Mouse (Mus musculus) ES-E14 (cell line): ENCODE results near the gene Echs1. TPM values are rescaled to one million over a fixed set of nuclear protein-coding genes. Genes with fewer than 3 reads are reported as not detected.

Source experiments
- DNase-seq: peaks from one replicate; pipeline ENCODE4 v3.0.0-alpha.2; 2013; ENCODE audit warnings: low read depth, low spot score
- H3K27ac ChIP-seq: 2 replicates; pipeline ENCODE4 v1.5.1; 2012; ENCODE audit warnings: low read depth, mild to moderate bottlenecking, low read length, moderate library complexity, mixed read lengths; ENCODE audit not compliant: poor library complexity, insufficient read depth, severe bottlenecking
- H3K36me3 ChIP-seq: 2 replicates; pipeline ENCODE4 v1.6.1; 2012; ENCODE audit warnings: mild to moderate bottlenecking, low read length, moderate library complexity, mixed read lengths; ENCODE audit not compliant: control insufficient read depth, poor library complexity, insufficient read depth, severe bottlenecking
- H3K4me1 ChIP-seq, 2 experiments: fragments of 150-350 bp in 1 of 2; sonication (generic) in 1 of 2; 2 replicates each; pipeline ENCODE4 v1.6.1; 2012; ENCODE audit warnings: low read length in 2 of 2, mild to moderate bottlenecking in 1 of 2, mixed read lengths in 1 of 2; ENCODE audit not compliant: control insufficient read depth in 2 of 2, insufficient read depth in 2 of 2, poor library complexity in 1 of 2
- H3K4me3 ChIP-seq, 2 experiments: fragments of 150-350 bp in 1 of 2; sonication (generic) in 1 of 2; 2 replicates each; pipeline ENCODE4 v1.5.1; 2012; ENCODE audit warnings: low read length in 2 of 2, low read depth in 1 of 2, mild to moderate bottlenecking in 1 of 2, mixed read lengths in 1 of 2; ENCODE audit not compliant: insufficient read depth in 1 of 2, poor library complexity in 1 of 2, severe bottlenecking in 1 of 2
- H3K9ac ChIP-seq: 2 replicates; pipeline ENCODE4 v1.6.1; 2012; ENCODE audit warnings: low read depth, mild to moderate bottlenecking, low read length, mixed read lengths; ENCODE audit not compliant: poor library complexity, insufficient read depth, severe bottlenecking
- H3K9me3 ChIP-seq: fragments of 150-350 bp; sonication (generic); 2 replicates; pipeline ENCODE4 v1.6.1; 2012; ENCODE audit warnings: low read depth, mild to moderate bottlenecking, low read length; ENCODE audit not compliant: control insufficient read depth, insufficient read depth
- CHD2 ChIP-seq: IDR thresholded peaks from 2 replicates; pipeline ENCODE4 v1.6.1; 2014; ENCODE audit warnings: mild to moderate bottlenecking, low read depth, low read length, inconsistent platforms
- HCFC1 ChIP-seq: IDR thresholded peaks from 2 replicates; pipeline ENCODE4 v1.6.1; 2012; ENCODE audit warnings: low read length, inconsistent platforms, borderline replicate concordance; ENCODE audit not compliant: insufficient read depth
- MAFK ChIP-seq: IDR thresholded peaks from 2 replicates; pipeline ENCODE4 v1.6.1; 2014; ENCODE audit warnings: mild to moderate bottlenecking, low read depth, low read length, inconsistent platforms; ENCODE audit not compliant: insufficient read depth
- ZC3H11A ChIP-seq: IDR thresholded peaks from 2 replicates; pipeline ENCODE4 v1.6.1; 2012; ENCODE audit warnings: low read depth, mild to moderate bottlenecking, inconsistent platforms, low read length, borderline replicate concordance
- ZNF384 ChIP-seq: IDR thresholded peaks from 2 replicates; pipeline ENCODE4 v1.6.1; 2012; ENCODE audit warnings: low read depth, low read length, inconsistent platforms
- in situ Hi-C, 2 experiments: fragments of 600-800 bp; cut with MboI; formaldehyde crosslinking; loops; one replicate each; pipeline ENCODE4 v1.15.1; 2025; ENCODE audit warnings: low sequenced_read_pairs in 2 of 2, inconsistent platforms in 1 of 2; ENCODE audit not compliant: unreplicated experiment in 2 of 2
- total RNA-seq: library from RNA; depleted of rRNA; stranded (reverse); fragments of 300-350 nt; gene quantifications from 2 replicates; pipeline ENCODE4 v1.2.3, GENCODE M21; 2012

Echs1 gene
- total RNA-seq, 1 experiment: 47.0 TPM

GRCm38 (mm10) chr7:140153829-140154217 lies 37.5 kb upstream of the Echs1 start:
- DNase-seq: no peak
- H3K9ac ChIP-seq: no peak overlapping the region
- no peaks in the 10 kb centered on the region for H3K9me3 ChIP-seq
- H3K4me1 ChIP-seq: peaks cover 0 to 9% of the 10 kb centered on the region in 2 experiments; a peak in 1 of 4 replicates
- in situ Hi-C loops: no loop called here
- no peak overlapping the region for H3K27ac ChIP-seq
- peak overlapping the region; percentile 58 to 63; a peak in 3 of 4 replicates for H3K4me3 ChIP-seq
- TF ChIP-seq HCFC1 (no peak), ZNF384 (no peak), CHD2 (no peak), MAFK (no peak), ZC3H11A (no peak)
- H3K36me3 ChIP-seq: peaks cover 8% of the 10 kb centered on the region; the same call in 1 of the 2 replicates

DNA sequence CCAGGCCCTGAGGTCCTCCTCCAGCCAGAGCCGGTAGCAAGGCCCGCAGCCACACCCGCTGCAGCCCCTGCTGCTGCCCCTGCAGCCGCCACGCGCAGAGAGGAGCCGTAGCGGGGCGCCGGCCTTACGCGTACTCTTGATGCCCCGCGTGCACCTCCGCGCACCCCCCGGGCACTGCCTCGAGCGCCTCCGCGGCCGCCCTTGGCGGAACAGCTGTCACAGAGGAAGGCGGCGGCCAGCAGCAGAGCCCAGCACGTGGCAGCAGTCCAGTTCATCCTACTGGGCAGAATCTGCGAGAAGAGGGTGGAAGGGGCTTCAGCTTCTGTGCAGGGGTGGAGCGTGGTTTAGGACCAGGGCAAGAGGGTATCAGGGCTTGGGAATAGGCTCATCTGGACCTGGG lies 37.1 kb upstream of the Echs1 start:
- TF ChIP-seq HCFC1 (no peak), CHD2 (no peak), ZC3H11A (no peak), ZNF384 (no peak), MAFK (no peak)
- H3K4me3 ChIP-seq: peak overlapping the region; percentile 58 to 63
- no peak overlapping the region for H3K27ac ChIP-seq
- H3K9me3 ChIP-seq: no peaks in the 10 kb centered on the region
- peak overlapping the region; percentile 66 for H3K9ac ChIP-seq
- peaks cover 8% of the 10 kb centered on the region; the same call in 1 of the 2 replicates for H3K36me3 ChIP-seq
- in situ Hi-C loops: no loop called here
- no peak for DNase-seq
- peaks cover 0 to 9% of the 10 kb centered on the region in 2 experiments; a peak in 1 of 4 replicates for H3K4me1 ChIP-seq

DNA sequence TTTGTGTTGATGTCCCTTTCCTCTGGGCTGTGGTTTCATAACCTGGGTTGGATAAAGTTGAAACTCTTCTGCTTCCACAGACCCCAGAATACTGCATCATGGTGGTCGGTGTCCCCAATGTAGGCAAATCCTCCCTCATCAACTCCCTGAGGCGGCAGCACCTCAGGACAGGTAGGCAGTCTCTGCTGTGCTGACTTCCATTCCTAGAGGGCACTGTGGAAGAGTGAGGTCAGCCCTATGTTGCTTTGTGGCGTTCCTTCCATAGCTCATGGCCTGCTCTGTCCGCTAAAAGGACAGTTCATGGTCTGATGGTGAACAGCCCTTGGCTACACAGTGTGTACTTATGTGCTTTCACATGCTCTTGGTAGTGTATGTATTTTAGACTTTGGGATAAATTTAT lies 28.3 kb upstream of the Echs1 start:
- Histone ChIP-seq H3K36me3 (peaks cover 8% of the 10 kb centered on the region; the same call in 1 of the 2 replicates), H3K9ac (no peak overlapping the region), H3K4me3 (no peak overlapping the region), H3K4me1 (no peaks in the 10 kb centered on the region), H3K27ac (no peak overlapping the region), H3K9me3 (no peaks in the 10 kb centered on the region)
- no peak for DNase-seq
- in situ Hi-C loops: loop anchor here in 1 of 2 experiments (5.0 kb wide), 1 partner anchor 62 kb away; the partner anchor contains the start of gene Caly
- TF ChIP-seq HCFC1 (no peak), ZNF384 (no peak), ZC3H11A (no peak), MAFK (no peak), CHD2 (no peak)

DNA sequence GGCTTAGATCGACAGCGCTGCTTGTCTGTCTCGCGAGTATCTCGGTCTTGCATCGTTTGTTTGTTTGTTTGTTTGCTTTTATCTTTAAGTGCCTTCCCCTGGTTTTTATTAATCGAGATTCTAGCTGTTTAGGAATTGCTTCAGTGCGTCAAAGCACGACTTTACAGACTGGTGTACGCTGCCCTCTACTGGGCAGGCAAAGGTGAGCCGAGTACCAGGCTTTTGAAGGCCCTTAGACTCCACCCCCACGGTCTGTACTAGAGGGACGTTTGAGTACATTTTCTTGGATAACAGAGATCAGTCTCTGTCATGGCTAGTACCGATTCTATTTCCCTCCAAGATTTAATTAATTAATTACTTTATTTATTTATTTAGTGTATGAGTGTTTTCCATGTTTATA lies 25.1 kb upstream of the Echs1 start:
- H3K27ac ChIP-seq: no peak overlapping the region
- in situ Hi-C loops: loop anchor here in 1 of 2 experiments (5.0 kb wide), 1 partner anchor 59 kb away; the partner anchor contains the start of gene Caly
- no peaks in the 10 kb centered on the region for H3K9me3 ChIP-seq
- no peaks in the 10 kb centered on the region; the same call in 1 of the 2 replicates for H3K36me3 ChIP-seq
- H3K9ac ChIP-seq: no peak overlapping the region
- TF ChIP-seq ZNF384: no peak
- TF ChIP-seq MAFK: no peak
- TF ChIP-seq CHD2: no peak
- TF ChIP-seq HCFC1: no peak
- no peak for TF ChIP-seq ZC3H11A
- no peak for DNase-seq
- no peaks in the 10 kb centered on the region for H3K4me1 ChIP-seq
- no peak overlapping the region for H3K4me3 ChIP-seq

DNA sequence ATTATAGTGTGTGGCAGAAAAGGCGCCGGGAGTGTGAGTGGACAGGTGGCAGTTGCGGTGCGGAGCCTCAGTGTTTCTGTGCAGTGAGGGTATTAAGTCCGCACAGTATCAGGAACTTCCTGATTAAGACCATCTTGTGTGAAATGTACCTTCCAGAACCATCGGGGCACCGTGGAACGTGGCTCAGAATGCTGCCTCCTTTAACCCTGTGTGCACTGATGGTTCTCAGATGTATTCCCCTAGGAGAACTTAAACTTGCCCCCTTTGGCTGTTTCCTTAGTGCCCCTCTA lies 21.7 kb upstream of the Echs1 start:
- Histone ChIP-seq H3K9ac (peak overlapping the region; percentile 99), H3K4me1 (no peaks in the 10 kb centered on the region), H3K9me3 (no peaks in the 10 kb centered on the region), H3K27ac (0 out of 2 replicates have a peak overlapping the region, but pooled peaks have one; percentile 6), H3K36me3 (peaks cover 4% of the 10 kb centered on the region; the same call in 1 of the 2 replicates), H3K4me3 (peak overlapping the region; percentile 82 to 97)
- in situ Hi-C loops: no loop called here
- TF ChIP-seq MAFK (no peak), HCFC1 (no peak), CHD2 (no peak)
- DNase-seq: no peak
